Mouse (Mus musculus) macrophage (primary cell): ENCODE results near the gene Olfr263. TPM values are rescaled to one million over a fixed set of nuclear protein-coding genes. Genes with fewer than 3 reads are reported as not detected.

Experiments
- H3K27ac ChIP-seq: fragments of 350-480 bp; formaldehyde crosslinking; 2 replicates; pipeline ENCODE4 v1.9.0; 2021
- H3K36me3 ChIP-seq: fragments of 350-480 bp; formaldehyde crosslinking; 2 replicates; pipeline ENCODE4 v1.9.0; 2021; ENCODE audit errors: inconsistent target
- H3K4me3 ChIP-seq: fragments of 350-480 bp; formaldehyde crosslinking; 2 replicates; pipeline ENCODE4 v1.9.0; 2021; ENCODE audit errors: inconsistent target
- H3K79me2 ChIP-seq: fragments of 350-480 bp; formaldehyde crosslinking; 2 replicates; pipeline ENCODE4 v1.9.0; 2021; ENCODE audit errors: inconsistent target
- WGBS: methylation state at CpG from one replicate; pipeline ENCODE4 v1.1.7; 2026; ENCODE audit warnings: inconsistent platforms; ENCODE audit not compliant: missing documents; 5-methylcytosine and 5-hydroxymethylcytosine counted together
- polyA plus RNA-seq: library from polyadenylated mRNA; stranded (reverse); fragments of 250-400 nt; gene quantifications from 3 replicates; pipeline ENCODE4 v1.2.4, GENCODE M21; 2018; ENCODE audit warnings: inconsistent platforms

Olfr263 gene
- polyA plus RNA-seq, 1 experiment from 2014 or later: not detected

- Histone ChIP-seq H3K36me3 (peaks cover 14% of the 10 kb centered on the region; the same call in 1 of the 2 replicates), H3K79me2 (peaks cover 25% of the 10 kb centered on the region), H3K27ac (no peak overlapping the region), H3K4me3 (no peak overlapping the region)
- 55% methylated on average over 3 of the region's 5 CpGs for WGBS
Observed at GRCm38 (mm10) chr13:21178364-21178763, 48.9 kb downstream of the Olfr263 start.

- WGBS: 0% methylated on average over 15 of the region's 15 CpGs
- peaks cover 23% of the 10 kb centered on the region for H3K36me3 ChIP-seq
- H3K27ac ChIP-seq: peak within 1 kb of the TSS; percentile 72
- H3K4me3 ChIP-seq: peak within 1 kb of the TSS; percentile 63
- H3K79me2 ChIP-seq: peaks cover 35% of the 10 kb centered on the region
Observed at GRCm38 (mm10) chr13:21179367-21179723, 49.9 kb downstream of the Olfr263 start, which contains the start of gene Trim27. Trim27 (plus strand) TSS chr13:21179445.

GRCm38 (mm10) chr13:21179724-21180550 is 50.5 kb downstream of the Olfr263 start:
- Histone ChIP-seq H3K36me3 (peaks cover 29% of the 10 kb centered on the region), H3K27ac (peak overlapping the region; percentile 72), H3K4me3 (peak overlapping the region; percentile 63), H3K79me2 (peaks cover 41% of the 10 kb centered on the region)
- WGBS: under 1% methylated on average over 75 of the region's 80 CpGs

- Histone ChIP-seq H3K36me3 (peaks cover 38% of the 10 kb centered on the region), H3K79me2 (peaks cover 50% of the 10 kb centered on the region), H3K27ac (peak overlapping the region; percentile 31), H3K4me3 (peak overlapping the region; percentile 63)
- under 1% methylated on average over 59 of the region's 71 CpGs for WGBS
Observed at GRCm38 (mm10) chr13:21180551-21181530, 51.4 kb downstream of the Olfr263 start.

GRCm38 (mm10) chr13:21181996-21182395 is 52.6 kb downstream of the Olfr263 start:
- H3K36me3 ChIP-seq: peaks cover 46% of the 10 kb centered on the region
- H3K4me3 ChIP-seq: no peak overlapping the region
- peaks cover 58% of the 10 kb centered on the region for H3K79me2 ChIP-seq
- 89% methylated on average over 7 of the region's 7 CpGs for WGBS
- no peak overlapping the region for H3K27ac ChIP-seq

GRCm38 (mm10) chr13:21183066-21183465 is 53.6 kb downstream of the Olfr263 start:
- no peak overlapping the region for H3K4me3 ChIP-seq
- peaks cover 57% of the 10 kb centered on the region for H3K36me3 ChIP-seq
- WGBS: 96% methylated on average over 6 of the region's 6 CpGs
- peaks cover 58% of the 10 kb centered on the region for H3K79me2 ChIP-seq
- H3K27ac ChIP-seq: no peak overlapping the region

GRCm38 (mm10) chr13:21183661-21184060 is 54.2 kb downstream of the Olfr263 start:
- Histone ChIP-seq H3K4me3 (no peak overlapping the region), H3K27ac (no peak overlapping the region), H3K79me2 (peaks cover 58% of the 10 kb centered on the region), H3K36me3 (peaks cover 63% of the 10 kb centered on the region)
- WGBS: 96% methylated on average over 7 of the region's 7 CpGs

GRCm38 (mm10) chr13:21185521-21185920 is 56.1 kb downstream of the Olfr263 start:
- H3K4me3 ChIP-seq: no peak overlapping the region
- no peak overlapping the region for H3K27ac ChIP-seq
- peaks cover 81% of the 10 kb centered on the region for H3K36me3 ChIP-seq
- H3K79me2 ChIP-seq: peaks cover 58% of the 10 kb centered on the region
- 89% methylated on average over 4 of the region's 4 CpGs for WGBS

Other genes with a start within 250 kb of the Olfr263 start
- not detected in 3 replicates for gene Olfr1370, start 54.7 kb upstream of the Olfr263 start, polyA plus RNA-seq
- not detected in 3 replicates for gene Olfr1369-ps1, start 18.2 kb upstream of the Olfr263 start, polyA plus RNA-seq
- gene Olfr1368, start 16.2 kb downstream of the Olfr263 start, polyA plus RNA-seq: not detected in 3 replicates
- gene Trim27, start 49.8 kb downstream of the Olfr263 start, polyA plus RNA-seq: 29.7 to 59.8 TPM (median 37.0 TPM) in 3 replicates
- gene Gpx5, start 163.1 kb downstream of the Olfr263 start, polyA plus RNA-seq: not detected in 3 replicates
- gene Gpx6, start 182.5 kb downstream of the Olfr263 start, polyA plus RNA-seq: not detected in 3 replicates
- not detected in 3 replicates for gene Olfr1367, start 217.3 kb downstream of the Olfr263 start, polyA plus RNA-seq
- 3.2 to 5.9 TPM (median 4.1 TPM) in 3 replicates for gene Zscan12, start 233.2 kb downstream of the Olfr263 start, polyA plus RNA-seq